In genomic region chr6:61177476-61177875, GRCm38 (mm10) we compare ENCODE assay signal across 24 mouse cellular contexts. TPM values are rescaled to one million over a fixed set of nuclear protein-coding genes. Genes with fewer than 3 reads are reported as not detected.
"Had no signal": no experiment of that assay in that cellular context is flagged by ENCODE, and none has a peak within 500 bp of the region (broad histone marks: within the 10 kb centered on the region; RNA-seq: fewer than 3 reads in every experiment).

No protein-coding gene starts in this region.

- H3K9ac ChIP-seq: heart, embryonic 12.5 days; hindbrain, embryonic 12.5 days; hindbrain, embryonic 14.5 days; intestine, embryonic 15.5 days; limb, embryonic 13.5 days; limb, embryonic 15.5 days; liver, embryonic 12.5 days; liver, embryonic 14.5 days had no signal

- H3K36me3 ChIP-seq: heart, embryonic 10.5 days; heart, embryonic 12.5 days; hindbrain, embryonic 10.5 days; hindbrain, embryonic 12.5 days; intestine, embryonic 15.5 days; limb, embryonic 13.5 days; limb, embryonic 15.5 days; liver, embryonic 12.5 days had no signal

- ATAC-seq: hindbrain, embryonic 16.5 days; inflammation-experienced regulatory T-cells, adult 6 months; intestine, embryonic 15.5 days; intestine, postnatal 0 days; liver, embryonic 12.5 days had no signal

- H3K4me3 ChIP-seq: heart, embryonic 10.5 days; heart, embryonic 12.5 days; hindbrain, embryonic 10.5 days; hindbrain, embryonic 12.5 days; intestine, embryonic 15.5 days; limb, embryonic 13.5 days; limb, embryonic 15.5 days; liver, embryonic 12.5 days had no signal

- H3K9me3 ChIP-seq: heart, embryonic 10.5 days; heart, embryonic 12.5 days; hindbrain, embryonic 10.5 days; hindbrain, embryonic 12.5 days; intestine, embryonic 15.5 days; limb, embryonic 13.5 days; limb, embryonic 15.5 days; liver, embryonic 12.5 days had no signal

- H3K27ac ChIP-seq: heart, embryonic 10.5 days; hindbrain, embryonic 10.5 days; hindbrain, embryonic 12.5 days; hindbrain, embryonic 14.5 days; intestine, embryonic 15.5 days; limb, embryonic 13.5 days; limb, embryonic 15.5 days; liver, embryonic 12.5 days; liver, embryonic 14.5 days had no signal

- H3K27me3 ChIP-seq: intestine, embryonic 15.5 days had no signal

- H3K4me2 ChIP-seq: heart, embryonic 12.5 days; hindbrain, embryonic 12.5 days; intestine, embryonic 15.5 days; limb, embryonic 13.5 days; limb, embryonic 15.5 days; liver, embryonic 12.5 days had no signal

- H3K4me1 ChIP-seq: heart, embryonic 10.5 days; heart, embryonic 12.5 days; intestine, embryonic 15.5 days had no signal

- DNase-seq: gastrocnemius, postnatal 10 days; gastrocnemius, postnatal 25 days; heart, adult 18-20 months; heart, postnatal 10 days; heart, postnatal 4 days; kidney, adult 18-20 months; kidney, adult 8-10 months; kidney, postnatal 10 days; kidney, postnatal 36 days; layer of hippocampus, postnatal 36 days; left cerebral cortex, postnatal 4 days had no signal

RNA-seq across cellular contexts. Expression of gene Ccser1, which starts 2.6 kb away (rescaled TPM):
- polyA plus RNA-seq: inflammation-experienced regulatory T-cells, adult 6 months had no signal
